Mouse (Mus musculus): ENCODE data around the gene Fam49a. TPM values are rescaled to one million over a fixed set of nuclear protein-coding genes. Genes with fewer than 3 reads are reported as not detected.

Fam49a gene
- total and polyA plus RNA-seq, 3 experiments: 0.11 to 0.45 TPM; not detected in 1

DNA sequence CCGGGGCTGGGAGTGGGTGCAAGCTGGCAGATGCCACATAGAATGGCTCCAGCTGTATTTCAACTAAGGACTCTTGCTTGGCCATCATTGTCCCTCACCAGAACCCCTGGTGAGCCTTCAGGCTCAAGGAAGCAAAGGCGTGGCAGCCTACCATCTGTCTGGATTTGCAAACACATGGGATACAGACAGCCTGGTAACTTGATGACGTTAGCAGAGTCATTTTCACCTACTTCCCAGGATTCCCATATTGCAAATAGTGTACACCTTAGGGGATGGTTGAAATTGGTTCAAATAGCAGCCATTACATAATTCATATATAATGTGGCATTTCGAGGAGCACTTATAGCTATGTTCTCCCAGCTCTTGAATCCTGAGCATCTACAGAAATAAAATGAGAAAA is 52.0 kb downstream of the Fam49a start:
- Histone ChIP-seq H3K4me1 (ENCODE audit: insufficient read depth, low read depth, low read length) (no peaks in the 10 kb centered on the region), H3K36me3 (replicated peaks) (no peaks in the 10 kb centered on the region), H3K27me3 (ENCODE audit: insufficient read depth, low read length) (no peaks in the 10 kb centered on the region), H3K9me3 (replicated peaks) (peaks cover 10% of the 10 kb centered on the region), H3K4me3 (ENCODE audit: low read depth, low read length) (no peak overlapping the region)
- ATAC-seq (ENCODE audit: extremely low read depth, insufficient number of reproducible peaks, low FRiP score, poor library complexity, severe bottlenecking) (no peak), DNase-seq (ENCODE audit: low spot score) (no peak)
- no peak for TF ChIP-seq GATA1 (IDR thresholded peaks at IDR 0.05; ENCODE audit: borderline replicate concordance, low read length)
- no peak for TF ChIP-seq GATA2 (IDR thresholded peaks at IDR 0.05; ENCODE audit: borderline replicate concordance, low read depth, low read length)
- no peak for TF ChIP-seq POLR2AphosphoS5 (IDR thresholded peaks at IDR 0.05; ENCODE audit: insufficient replicate concordance, low read depth, low read length)
- no peak for TF ChIP-seq CTCF (IDR thresholded peaks at IDR 0.05; ENCODE audit: low read depth, low read length)
- no peak for TF ChIP-seq TAL1 (conservative IDR thresholded peaks at IDR 0.05; ENCODE audit: low read depth, low read length)

- H3K9me3 ChIP-seq (replicated peaks): peaks cover 10% of the 10 kb centered on the region
- no peaks in the 10 kb centered on the region for H3K27me3 ChIP-seq (ENCODE audit: insufficient read depth, low read length)
- no peak for TF ChIP-seq CTCF (IDR thresholded peaks at IDR 0.05; ENCODE audit: low read depth, low read length)
- no peak for TF ChIP-seq TAL1 (conservative IDR thresholded peaks at IDR 0.05; ENCODE audit: low read depth, low read length)
- TF ChIP-seq GATA2 (IDR thresholded peaks at IDR 0.05; ENCODE audit: borderline replicate concordance, low read depth, low read length): no peak
- no peak for TF ChIP-seq GATA1 (IDR thresholded peaks at IDR 0.05; ENCODE audit: borderline replicate concordance, low read length)
- TF ChIP-seq POLR2AphosphoS5 (IDR thresholded peaks at IDR 0.05; ENCODE audit: insufficient replicate concordance, low read depth, low read length): no peak
- H3K36me3 ChIP-seq (replicated peaks): no peaks in the 10 kb centered on the region
- DNase-seq (ENCODE audit: low spot score) (no peak), ATAC-seq (ENCODE audit: extremely low read depth, insufficient number of reproducible peaks, low FRiP score, poor library complexity, severe bottlenecking) (no peak)
- no peaks in the 10 kb centered on the region for H3K4me1 ChIP-seq (ENCODE audit: insufficient read depth, low read depth, low read length)
- no peak overlapping the region for H3K4me3 ChIP-seq (ENCODE audit: low read depth, low read length)
Observed at GRCm38 (mm10) chr12:12314326-12314725, 52.4 kb downstream of the Fam49a start.

GRCm38 (mm10) chr12:12315011-12315410 is 53.1 kb downstream of the Fam49a start:
- no peak overlapping the region for H3K4me3 ChIP-seq (ENCODE audit: low read depth, low read length)
- DNase-seq (ENCODE audit: low spot score): no peak

DNA sequence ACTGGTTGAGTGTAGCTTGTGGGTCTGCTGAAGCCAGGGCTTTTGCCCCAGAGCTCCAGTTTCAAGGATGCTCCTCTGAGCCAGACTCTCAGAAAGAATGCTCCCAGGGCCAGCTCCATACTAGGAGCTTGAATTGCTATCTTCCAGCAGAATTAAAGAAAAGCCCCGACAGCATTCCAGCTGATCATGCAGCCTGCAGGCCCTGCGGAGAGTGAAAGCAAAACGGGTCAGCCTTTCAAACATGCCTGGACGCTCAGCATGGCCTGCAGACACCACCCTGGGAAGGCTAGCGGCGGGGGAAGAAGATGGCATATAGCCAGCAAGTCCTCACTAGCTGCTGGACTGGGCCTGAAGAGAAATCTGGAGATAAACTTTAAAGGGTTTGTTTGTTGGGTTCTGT is 55.0 kb downstream of the Fam49a start:
- DNase-seq (ENCODE audit: low spot score): no peak
- Histone ChIP-seq H3K36me3 (replicated peaks) (no peaks in the 10 kb centered on the region), H3K9me3 (replicated peaks) (peaks cover 13% of the 10 kb centered on the region), H3K4me3 (ENCODE audit: low read depth, low read length) (no peak overlapping the region), H3K27me3 (ENCODE audit: insufficient read depth, low read length) (no peaks in the 10 kb centered on the region), H3K4me1 (ENCODE audit: insufficient read depth, low read depth, low read length) (no peaks in the 10 kb centered on the region)
- TF ChIP-seq TAL1 (conservative IDR thresholded peaks at IDR 0.05; ENCODE audit: low read depth, low read length) (no peak), GATA1 (IDR thresholded peaks at IDR 0.05; ENCODE audit: borderline replicate concordance, low read length) (no peak), GATA2 (IDR thresholded peaks at IDR 0.05; ENCODE audit: borderline replicate concordance, low read depth, low read length) (no peak), POLR2AphosphoS5 (IDR thresholded peaks at IDR 0.05; ENCODE audit: insufficient replicate concordance, low read depth, low read length) (no peak), CTCF (IDR thresholded peaks at IDR 0.05; ENCODE audit: low read depth, low read length) (no peak)
- ATAC-seq (ENCODE audit: extremely low read depth, insufficient number of reproducible peaks, low FRiP score, poor library complexity, severe bottlenecking): no peak

More at GRCm38 (mm10) chr12:12315011-12315410, 53.1 kb downstream of the Fam49a start:
- no peaks in the 10 kb centered on the region for H3K27me3 ChIP-seq (ENCODE audit: insufficient read depth, low read length)
- H3K4me1 ChIP-seq (ENCODE audit: insufficient read depth, low read depth, low read length): no peaks in the 10 kb centered on the region
- H3K36me3 ChIP-seq (replicated peaks): no peaks in the 10 kb centered on the region
- ATAC-seq (ENCODE audit: extremely low read depth, insufficient number of reproducible peaks, low FRiP score, poor library complexity, severe bottlenecking): no peak
- no peak for TF ChIP-seq GATA2 (IDR thresholded peaks at IDR 0.05; ENCODE audit: borderline replicate concordance, low read depth, low read length)
- no peak for TF ChIP-seq GATA1 (IDR thresholded peaks at IDR 0.05; ENCODE audit: borderline replicate concordance, low read length)
- no peak for TF ChIP-seq CTCF (IDR thresholded peaks at IDR 0.05; ENCODE audit: low read depth, low read length)
- no peak for TF ChIP-seq TAL1 (conservative IDR thresholded peaks at IDR 0.05; ENCODE audit: low read depth, low read length)
- TF ChIP-seq POLR2AphosphoS5 (IDR thresholded peaks at IDR 0.05; ENCODE audit: insufficient replicate concordance, low read depth, low read length): no peak
- H3K9me3 ChIP-seq (replicated peaks): peaks cover 10% of the 10 kb centered on the region

GRCm38 (mm10) chr12:12317606-12318005 is 55.7 kb downstream of the Fam49a start:
- DNase-seq (ENCODE audit: low spot score): no peak
- H3K4me1 ChIP-seq (ENCODE audit: insufficient read depth, low read depth, low read length): no peaks in the 10 kb centered on the region
- TF ChIP-seq TAL1 (conservative IDR thresholded peaks at IDR 0.05; ENCODE audit: low read depth, low read length): no peak
- H3K36me3 ChIP-seq (replicated peaks): no peaks in the 10 kb centered on the region
- H3K9me3 ChIP-seq (replicated peaks): peaks cover 13% of the 10 kb centered on the region
- H3K27me3 ChIP-seq (ENCODE audit: insufficient read depth, low read length): no peaks in the 10 kb centered on the region
- no peak overlapping the region for H3K4me3 ChIP-seq (ENCODE audit: low read depth, low read length)
- ATAC-seq (ENCODE audit: extremely low read depth, insufficient number of reproducible peaks, low FRiP score, poor library complexity, severe bottlenecking): no peak

- Histone ChIP-seq H3K4me1 (ENCODE audit: insufficient read depth, low read depth, low read length) (no peaks in the 10 kb centered on the region), H3K36me3 (replicated peaks) (no peaks in the 10 kb centered on the region), H3K4me3 (ENCODE audit: low read depth, low read length) (no peak overlapping the region), H3K27me3 (ENCODE audit: insufficient read depth, low read length) (no peaks in the 10 kb centered on the region), H3K9me3 (replicated peaks) (peaks cover 13% of the 10 kb centered on the region)
- DNase-seq (ENCODE audit: low spot score): no peak
- ATAC-seq (ENCODE audit: extremely low read depth, insufficient number of reproducible peaks, low FRiP score, poor library complexity, severe bottlenecking): no peak
- 0 out of 2 replicates have a peak, but pooled peaks have one; percentile 17 for TF ChIP-seq CTCF (IDR thresholded peaks at IDR 0.05; ENCODE audit: low read depth, low read length)
- no peak for TF ChIP-seq POLR2AphosphoS5 (IDR thresholded peaks at IDR 0.05; ENCODE audit: insufficient replicate concordance, low read depth, low read length)
- TF ChIP-seq GATA2 (IDR thresholded peaks at IDR 0.05; ENCODE audit: borderline replicate concordance, low read depth, low read length): no peak
Observed at GRCm38 (mm10) chr12:12318140-12318734, 56.3 kb downstream of the Fam49a start.

All from G1E (cell line).